Mouse (Mus musculus) megakaryocyte, adult 5-6 weeks (primary cell): ENCODE measurements at regions not wholly inside any gene's neighbourhood (a gene's known extent, or its start where the extent isn't known, plus 50 kb on each side); places are given as distances from the start of the nearest gene placed in this dataset.

Experiments used
- ATAC-seq: 2 replicates; pipeline ENCODE4 v1.8.0; 2016; ENCODE audit warnings: mild to moderate bottlenecking, inconsistent platforms; ENCODE audit not compliant: poor library complexity, severe bottlenecking

DNA sequence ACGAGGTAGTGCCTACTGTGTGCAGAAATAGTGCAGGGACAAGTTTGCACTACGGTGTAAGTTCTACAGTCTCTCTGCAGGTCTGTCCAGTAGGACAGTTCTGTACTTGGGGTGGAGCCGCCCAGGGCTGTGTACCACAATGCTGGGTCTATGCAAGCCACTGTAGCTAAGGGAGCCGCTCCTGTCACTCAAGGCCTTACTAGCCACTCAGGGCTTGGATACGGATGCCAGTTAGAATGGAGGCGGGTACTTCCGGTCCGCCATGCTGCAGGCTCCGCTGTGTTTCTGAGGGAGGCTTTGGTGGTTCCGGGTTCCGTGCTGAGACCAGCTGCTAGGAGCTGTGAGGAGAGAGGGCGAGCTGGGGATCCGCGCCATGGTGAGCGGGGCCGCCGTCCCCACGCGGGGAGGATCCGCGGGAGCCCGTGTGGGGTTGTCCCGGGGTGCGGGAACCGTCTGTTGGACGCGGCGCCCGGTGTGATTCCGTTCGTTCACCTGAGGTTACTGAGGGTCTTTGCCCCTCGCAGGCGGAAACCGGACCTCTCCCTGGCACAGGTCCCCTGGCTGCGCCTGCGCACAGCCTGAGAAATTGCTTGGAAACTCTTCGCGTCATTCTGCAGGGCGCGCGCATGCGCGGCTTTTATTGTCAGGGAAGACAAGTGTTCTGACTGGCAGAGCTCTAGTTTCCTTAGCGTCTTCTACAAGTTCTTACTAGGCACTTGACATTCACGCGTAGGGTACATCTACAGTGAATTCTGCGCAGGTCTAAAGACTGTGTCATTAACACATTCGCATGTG is 51.0 kb upstream of the Zfp873 start:
- peak; percentile 99 for ATAC-seq
